Mouse (Mus musculus): Measurements from ENCODE around the gene L3mbtl2. TPM values are rescaled to one million over a fixed set of nuclear protein-coding genes. Genes with fewer than 3 reads are reported as not detected.
A peak's percentile ranks its signal among the peaks of the same experiment; 100 is the strongest.
"Not testable (repeated sequence)": the region's sequence is repeated elsewhere in the genome, so short reads cannot be mapped to it uniquely, and the experiment has no call there.

Gene L3mbtl2
- polyA plus RNA-seq, 1 experiment from 2014 or later, result 34.5 TPM

GRCm38 (mm10) chr15:81693967-81694881, 30.5 kb downstream of the L3mbtl2 start:
- Histone ChIP-seq H3K9ac (replicated peaks) (peak overlapping the region; percentile 72), H3K27me3 (peaks cover 51% of the 10 kb centered on the region), H3K4me1 (peaks cover 18% of the 10 kb centered on the region; the same call in 1 of the 2 replicates), H3K4me2 (replicated peaks) (peak overlapping the region; percentile 95), H3K9me3 (no peaks in the 10 kb centered on the region), H3K27ac (replicated peaks) (no peak overlapping the region), H3K4me3 (peak overlapping the region; percentile 56), H3K36me3 (no peaks in the 10 kb centered on the region; the same call in 1 of the 2 replicates)
- ATAC-seq (ENCODE audit: low FRiP score, low read depth), result peak; percentile 80
- WGBS, result under 1% methylated on average over 67 of the region's 107 CpGs

GRCm38 (mm10) chr15:81694891-81695290, 31.2 kb downstream of the L3mbtl2 start:
- WGBS, result 26% methylated on average over 19 of the region's 19 CpGs
- Histone ChIP-seq H3K4me3 (peak overlapping the region; percentile 56), H3K36me3 (no peaks in the 10 kb centered on the region), H3K27ac (replicated peaks) (no peak overlapping the region), H3K4me2 (replicated peaks) (peak overlapping the region; percentile 95), H3K9me3 (no peaks in the 10 kb centered on the region), H3K27me3 (peaks cover 51% of the 10 kb centered on the region), H3K4me1 (peaks cover 18% of the 10 kb centered on the region; the same call in 1 of the 2 replicates), H3K9ac (replicated peaks) (peak overlapping the region; percentile 72)
- no peak for ATAC-seq (ENCODE audit: low FRiP score, low read depth)

GRCm38 (mm10) chr15:81697175-81697574, 33.5 kb downstream of the L3mbtl2 start, which contains the start of gene Chadl:
TSS of gene Chadl (minus strand) at chr15:81697287.
- Histone ChIP-seq H3K27me3 (peaks cover 43% of the 10 kb centered on the region), H3K4me2 (replicated peaks) (no peak within 1 kb of the TSS), H3K4me3 (no peak within 1 kb of the TSS), H3K4me1 (peaks cover 18% of the 10 kb centered on the region; the same call in 1 of the 2 replicates), H3K9me3 (no peaks in the 10 kb centered on the region), H3K27ac (replicated peaks) (no peak within 1 kb of the TSS), H3K9ac (replicated peaks) (no peak within 1 kb of the TSS), H3K36me3 (no peaks in the 10 kb centered on the region)
- 59% methylated on average over 7 of the region's 7 CpGs for WGBS
- ATAC-seq (ENCODE audit: low FRiP score, low read depth), result no peak

- Histone ChIP-seq H3K9me3 (no peaks in the 10 kb centered on the region), H3K36me3 (peaks cover 3% of the 10 kb centered on the region; the same call in 1 of the 2 replicates), H3K27me3 (peaks cover 36% of the 10 kb centered on the region), H3K27ac (replicated peaks) (no peak overlapping the region), H3K4me2 (replicated peaks) (no peak overlapping the region), H3K9ac (replicated peaks) (no peak overlapping the region), H3K4me3 (no peak overlapping the region), H3K4me1 (peaks cover 18% of the 10 kb centered on the region; the same call in 1 of the 2 replicates)
- 57% methylated on average over 3 of the region's 3 CpGs for WGBS
- no peak for ATAC-seq (ENCODE audit: low FRiP score, low read depth)
These were observed 34.2 kb downstream of the L3mbtl2 start for GRCm38 (mm10) chr15:81697847-81698246.

- H3K36me3 ChIP-seq, result peaks cover 10% of the 10 kb centered on the region
- H3K27ac ChIP-seq (replicated peaks), result no peak overlapping the region
- peaks cover 14% of the 10 kb centered on the region; the same call in 1 of the 2 replicates for H3K4me1 ChIP-seq
- WGBS, result 67% methylated on average over 2 of the region's 2 CpGs
- no peaks in the 10 kb centered on the region for H3K9me3 ChIP-seq
- H3K9ac ChIP-seq (replicated peaks), result no peak overlapping the region
- no peak overlapping the region for H3K4me2 ChIP-seq (replicated peaks)
- peaks cover 29% of the 10 kb centered on the region for H3K27me3 ChIP-seq
- no peak for ATAC-seq (ENCODE audit: low FRiP score, low read depth)
- H3K4me3 ChIP-seq, result no peak overlapping the region
These were observed 34.8 kb downstream of the L3mbtl2 start for GRCm38 (mm10) chr15:81698532-81698931.

- Histone ChIP-seq H3K4me3 (no peak overlapping the region), H3K9ac (replicated peaks) (no peak overlapping the region), H3K36me3 (peaks cover 26% of the 10 kb centered on the region), H3K27me3 (peaks cover 13% of the 10 kb centered on the region), H3K4me2 (replicated peaks) (no peak overlapping the region), H3K4me1 (no peaks in the 10 kb centered on the region), H3K9me3 (no peaks in the 10 kb centered on the region), H3K27ac (replicated peaks) (no peak overlapping the region)
- 72% methylated on average over 2 of the region's 2 CpGs for whole genome bisulfite sequencing
- no peak for ATAC-seq (ENCODE audit: low FRiP score, low read depth)
These were observed 36.5 kb downstream of the L3mbtl2 start for GRCm38 (mm10) chr15:81700161-81700560.

GRCm38 (mm10) chr15:81700601-81701000, 36.9 kb downstream of the L3mbtl2 start:
- no peak overlapping the region for H3K9ac ChIP-seq (replicated peaks)
- 85% methylated on average over 8 of the region's 8 CpGs for WGBS
- no peak overlapping the region for H3K4me3 ChIP-seq
- no peak overlapping the region for H3K27ac ChIP-seq (replicated peaks)
- H3K4me1 ChIP-seq, result no peaks in the 10 kb centered on the region
- no peaks in the 10 kb centered on the region for H3K9me3 ChIP-seq
- H3K27me3 ChIP-seq, result peaks cover 8% of the 10 kb centered on the region
- peaks cover 31% of the 10 kb centered on the region for H3K36me3 ChIP-seq
- no peak for ATAC-seq (ENCODE audit: low FRiP score, low read depth)
- H3K4me2 ChIP-seq (replicated peaks), result no peak overlapping the region

GRCm38 (mm10) chr15:81701350-81701749, 37.7 kb downstream of the L3mbtl2 start:
- not testable (repeated sequence) for H3K9ac ChIP-seq (replicated peaks); H3K27ac ChIP-seq (replicated peaks); H3K27me3 ChIP-seq; H3K9me3 ChIP-seq; ATAC-seq (ENCODE audit: low FRiP score, low read depth); H3K4me2 ChIP-seq (replicated peaks); H3K4me1 ChIP-seq; H3K4me3 ChIP-seq
- WGBS, result 75% methylated on average over 4 of the region's 4 CpGs
- H3K36me3 ChIP-seq, result peaks cover 38% of the 10 kb centered on the region

- Histone ChIP-seq H3K4me2 (replicated peaks) (no peak overlapping the region), H3K27ac (replicated peaks) (no peak overlapping the region), H3K9ac (replicated peaks) (no peak overlapping the region), H3K4me1 (no peaks in the 10 kb centered on the region), H3K9me3 (no peaks in the 10 kb centered on the region), H3K36me3 (peaks cover 48% of the 10 kb centered on the region), H3K27me3 (no peaks in the 10 kb centered on the region), H3K4me3 (no peak overlapping the region)
- WGBS, result 88% methylated on average over 13 of the region's 13 CpGs
- ATAC-seq (ENCODE audit: low FRiP score, low read depth), result no peak
These were observed 38.8 kb downstream of the L3mbtl2 start for GRCm38 (mm10) chr15:81702306-81703093.

- WGBS, result 84% methylated on average over 3 of the region's 3 CpGs
- H3K36me3 ChIP-seq, result peaks cover 53% of the 10 kb centered on the region
- H3K9ac ChIP-seq (replicated peaks), result no peak overlapping the region
- no peak overlapping the region for H3K4me3 ChIP-seq
- no peaks in the 10 kb centered on the region for H3K9me3 ChIP-seq
- H3K27me3 ChIP-seq, result no peaks in the 10 kb centered on the region
- no peak overlapping the region for H3K27ac ChIP-seq (replicated peaks)
- no peak for ATAC-seq (ENCODE audit: low FRiP score, low read depth)
- no peaks in the 10 kb centered on the region for H3K4me1 ChIP-seq
- no peak overlapping the region for H3K4me2 ChIP-seq (replicated peaks)
These were observed 39.4 kb downstream of the L3mbtl2 start for GRCm38 (mm10) chr15:81703094-81703489.

- H3K4me3 ChIP-seq, result no peak overlapping the region
- H3K9ac ChIP-seq (replicated peaks), result no peak overlapping the region
- 91% methylated on average over 11 of the region's 11 CpGs for WGBS
- no peak for ATAC-seq (ENCODE audit: low FRiP score, low read depth)
- peaks cover 94% of the 10 kb centered on the region for H3K36me3 ChIP-seq
- no peaks in the 10 kb centered on the region for H3K4me1 ChIP-seq
- H3K27me3 ChIP-seq, result no peaks in the 10 kb centered on the region
- H3K4me2 ChIP-seq (replicated peaks), result no peak overlapping the region
- no peaks in the 10 kb centered on the region for H3K9me3 ChIP-seq
- H3K27ac ChIP-seq (replicated peaks), result no peak overlapping the region
These were observed 45.3 kb downstream of the L3mbtl2 start for GRCm38 (mm10) chr15:81708991-81709390.

- WGBS, result 97% methylated on average over 1 of the region's 1 CpGs
- no peaks in the 10 kb centered on the region for H3K4me1 ChIP-seq
- no peak for ATAC-seq (ENCODE audit: low FRiP score, low read depth)
- H3K36me3 ChIP-seq, result peaks cover 89% of the 10 kb centered on the region
- H3K4me2 ChIP-seq (replicated peaks), result no peak overlapping the region
- H3K4me3 ChIP-seq, result no peak overlapping the region
- no peak overlapping the region for H3K27ac ChIP-seq (replicated peaks)
- H3K27me3 ChIP-seq, result no peaks in the 10 kb centered on the region
- no peak overlapping the region for H3K9ac ChIP-seq (replicated peaks)
- H3K9me3 ChIP-seq, result no peaks in the 10 kb centered on the region
These were observed 46.0 kb downstream of the L3mbtl2 start for GRCm38 (mm10) chr15:81709686-81710085.
